Mouse (Mus musculus) lung, postnatal 0 days (tissue): ENCODE results near the gene Best2. TPM values are rescaled to one million over a fixed set of nuclear protein-coding genes. Genes with fewer than 3 reads are reported as not detected.

Source experiments
- ATAC-seq: fragments of 200-750 bp; cut with Nextera tagmentation; 2 replicates; pipeline ENCODE4 v1.8.0; 2017; ENCODE audit warnings: moderate library complexity
- DNase-seq: peaks from one replicate; pipeline ENCODE4 v3.0.0-alpha.2; 2016; ENCODE audit warnings: low spot score
- H3K27ac ChIP-seq: fragments of 300-500 bp; sonication (generic); 2 replicates; pipeline ENCODE4 v1.5.1; 2014; ENCODE audit warnings: antibody characterized with exemption, mild to moderate bottlenecking, low read length, mixed read lengths
- H3K27me3 ChIP-seq: fragments of 300-500 bp; sonication (generic); replicated peaks from 2 replicates; pipeline ENCODE4 v1.6.1; 2014; ENCODE audit warnings: low read length, mixed read lengths; ENCODE audit not compliant: insufficient read depth
- H3K36me3 ChIP-seq: fragments of 300-500 bp; sonication (generic); 2 replicates; pipeline ENCODE4 v1.6.1; 2014; ENCODE audit warnings: low read length, mixed read lengths; ENCODE audit not compliant: insufficient read depth
- H3K4me1 ChIP-seq: fragments of 300-500 bp; sonication (generic); 2 replicates; pipeline ENCODE4 v1.6.1; 2014; ENCODE audit warnings: antibody characterized with exemption, low read depth, low read length, mixed read lengths; ENCODE audit not compliant: insufficient read depth
- H3K4me2 ChIP-seq: fragments of 300-500 bp; sonication (generic); replicated peaks from 2 replicates; pipeline ENCODE4 v1.6.1; 2014; ENCODE audit warnings: low read depth, mild to moderate bottlenecking, low read length, moderate library complexity, mixed read lengths
- H3K4me3 ChIP-seq: fragments of 300-500 bp; sonication (generic); 2 replicates; pipeline ENCODE4 v1.5.1; 2014; ENCODE audit warnings: low read depth, low read length
- H3K9ac ChIP-seq: fragments of 300-500 bp; sonication (generic); replicated peaks from 2 replicates; pipeline ENCODE4 v1.6.1; 2014; ENCODE audit warnings: low read depth, mild to moderate bottlenecking
- H3K9me3 ChIP-seq: fragments of 300-500 bp; sonication (generic); 2 replicates; pipeline ENCODE4 v1.6.1; 2016; ENCODE audit warnings: low read length, mixed read lengths
- CTCF ChIP-seq: IDR thresholded peaks from 2 replicates; pipeline ENCODE4 v1.5.1; 2016; ENCODE audit warnings: antibody characterized with exemption, mild to moderate bottlenecking
- EP300 ChIP-seq: IDR thresholded peaks from 2 replicates; pipeline ENCODE4 v1.6.1; 2016; ENCODE audit warnings: antibody characterized with exemption, mild to moderate bottlenecking, control low read depth
- WGBS: fragments of 180-500 bp; shearing (Covaris S2); extraction: QIAGEN DNeasy Blood & Tissue Kit; methylation state at CpG from one replicate; pipeline ENCODE4 v1.1.7; 2014; 5-methylcytosine and 5-hydroxymethylcytosine counted together
- polyA plus RNA-seq: library from polyadenylated mRNA; unstranded; fragments of >200 nt; fragmentation: Nextera tagmentation; extraction: Ambion mirVana; gene quantifications from 2 replicates; pipeline ENCODE4 v1.2.1, GENCODE M21; 2015

Gene Best2
- polyA plus RNA-seq, 1 experiment from 2014 or later, result not detected

- WGBS, result 83% methylated on average over 1 of the region's 1 CpGs
- H3K36me3 ChIP-seq, result peaks cover 3% of the 10 kb centered on the region; the same call in 1 of the 2 replicates
- TF ChIP-seq EP300 (no peak), CTCF (no peak)
- no peak overlapping the region for H3K4me3 ChIP-seq
- peaks cover 14% of the 10 kb centered on the region; the same call in 1 of the 2 replicates for H3K4me1 ChIP-seq
- no peak for ATAC-seq
- no peak for DNase-seq
- no peak overlapping the region for H3K4me2 ChIP-seq
- no peaks in the 10 kb centered on the region for H3K27me3 ChIP-seq
- H3K9ac ChIP-seq, result no peak overlapping the region
- H3K27ac ChIP-seq, result no peak overlapping the region
- H3K9me3 ChIP-seq, result no peaks in the 10 kb centered on the region
Measured at GRCm38 (mm10) chr8:84973079-84973478, 41.3 kb downstream of the Best2 start.

DNA sequence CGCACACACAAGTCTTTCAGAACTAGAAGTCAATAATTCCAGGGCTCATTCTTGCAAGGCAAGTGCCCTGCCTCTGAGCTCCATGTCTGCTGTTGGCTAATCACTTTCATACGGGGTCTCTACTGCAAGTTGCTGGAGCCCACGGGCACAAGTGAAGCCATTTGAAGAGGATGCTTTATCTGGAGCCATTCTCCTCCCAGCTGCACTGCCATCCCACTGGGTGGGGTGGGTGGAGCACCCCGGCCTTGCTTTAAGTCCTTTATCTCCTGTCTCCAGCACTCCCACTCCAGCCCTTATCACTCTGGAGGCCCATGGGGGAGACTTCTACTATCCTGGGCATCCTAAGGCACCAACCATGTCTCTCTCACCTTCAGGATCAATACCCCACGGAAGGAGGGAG is 43.4 kb downstream of the Best2 start:
- H3K4me3 ChIP-seq, result 0 out of 2 replicates have a peak overlapping the region, but pooled peaks have one; percentile 51
- H3K27me3 ChIP-seq, result no peaks in the 10 kb centered on the region
- DNase-seq (no peak), ATAC-seq (no peak)
- H3K36me3 ChIP-seq, result peaks cover 3% of the 10 kb centered on the region; the same call in 1 of the 2 replicates
- TF ChIP-seq CTCF (no peak), EP300 (no peak)
- WGBS, result 61% methylated on average over 5 of the region's 5 CpGs
- H3K4me2 ChIP-seq, result peak overlapping the region; percentile 87; the same call in 1 of the 2 replicates
- no peak overlapping the region for H3K27ac ChIP-seq
- peaks cover 18% of the 10 kb centered on the region; the same call in 1 of the 2 replicates for H3K4me1 ChIP-seq
- no peak overlapping the region for H3K9ac ChIP-seq
- no peaks in the 10 kb centered on the region for H3K9me3 ChIP-seq

DNA sequence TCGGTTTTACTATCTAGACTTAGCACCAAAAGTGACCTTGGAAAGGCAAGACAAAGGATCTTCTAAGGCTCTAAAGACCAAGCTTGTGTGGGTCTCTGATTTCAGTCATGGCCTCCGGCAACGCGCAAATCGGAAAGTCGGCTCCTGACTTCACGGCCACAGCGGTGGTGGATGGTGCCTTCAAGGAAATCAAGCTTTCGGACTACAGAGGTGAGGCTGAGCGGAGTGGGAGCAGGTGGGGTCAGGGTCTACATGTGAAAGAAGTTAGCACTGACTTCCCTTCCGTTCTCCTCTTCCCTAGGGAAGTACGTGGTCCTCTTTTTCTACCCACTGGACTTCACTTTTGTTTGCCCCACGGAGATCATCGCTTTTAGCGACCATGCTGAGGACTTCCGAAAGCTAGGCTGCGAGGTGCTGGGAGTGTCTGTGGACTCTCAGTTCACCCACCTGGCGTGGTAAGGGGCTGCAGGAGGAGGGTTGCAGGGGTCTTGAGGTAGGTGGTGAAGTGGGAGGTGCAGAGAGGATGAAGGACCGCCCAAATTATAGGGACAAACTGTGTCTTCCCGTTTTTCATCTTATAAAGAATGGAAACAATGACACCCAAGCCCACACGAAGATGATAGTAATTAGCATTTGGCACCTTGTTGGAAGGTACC is 44.1 kb downstream of the Best2 start:
- peak overlapping the region; percentile 65; the same call in 1 of the 2 replicates for H3K27ac ChIP-seq
- ATAC-seq (no peak), DNase-seq (no peak)
- H3K27me3 ChIP-seq, result no peaks in the 10 kb centered on the region
- H3K4me2 ChIP-seq, result peak overlapping the region; percentile 87
- TF ChIP-seq CTCF (no peak), EP300 (no peak)
- peaks cover 20% of the 10 kb centered on the region; the same call in 1 of the 2 replicates for H3K4me1 ChIP-seq
- 5% methylated on average over 21 of the region's 21 CpGs for WGBS
- H3K36me3 ChIP-seq, result peaks cover 3% of the 10 kb centered on the region; the same call in 1 of the 2 replicates
- no peaks in the 10 kb centered on the region for H3K9me3 ChIP-seq
- peak overlapping the region; percentile 51 for H3K4me3 ChIP-seq
- H3K9ac ChIP-seq, result peak overlapping the region; percentile 54

GRCm38 (mm10) chr8:84969241-84970134 is 44.8 kb downstream of the Best2 start, which contains the start of the genes Gm49661, Prdx2 and Rnaseh2a:
Gm49661 (minus strand) TSS chr8:84969433.
Prdx2 (plus strand) TSS chr8:84969587.
Rnaseh2a (minus strand) TSS chr8:84969767.
- Histone ChIP-seq H3K4me2 (peak within 1 kb of the TSS; percentile 87), H3K9ac (peak within 1 kb of the TSS; percentile 54), H3K36me3 (peaks cover 3% of the 10 kb centered on the region; the same call in 1 of the 2 replicates), H3K4me1 (peaks cover 24% of the 10 kb centered on the region; the same call in 1 of the 2 replicates), H3K27ac (peak within 1 kb of the TSS; percentile 87), H3K27me3 (no peaks in the 10 kb centered on the region), H3K9me3 (no peaks in the 10 kb centered on the region), H3K4me3 (peak within 1 kb of the TSS; percentile 51)
- ATAC-seq (peak; percentile 70), DNase-seq (peak; percentile 84)
- no peak for TF ChIP-seq CTCF
- TF ChIP-seq EP300, result no peak
- WGBS, result under 1% methylated on average over 49 of the region's 56 CpGs

GRCm38 (mm10) chr8:84968650-84969049 is 45.7 kb downstream of the Best2 start:
- peak overlapping the region; percentile 54; the same call in 1 of the 2 replicates for H3K9ac ChIP-seq
- 4% methylated on average over 2 of the region's 2 CpGs for WGBS

More at GRCm38 (mm10) chr8:84968650-84969049, 45.7 kb downstream of the Best2 start:
- Histone ChIP-seq H3K4me1 (peaks cover 24% of the 10 kb centered on the region; the same call in 1 of the 2 replicates), H3K9me3 (no peaks in the 10 kb centered on the region), H3K4me3 (peak overlapping the region; percentile 51), H3K27ac (peak overlapping the region; percentile 87), H3K4me2 (peak overlapping the region; percentile 87), H3K36me3 (peaks cover 3% of the 10 kb centered on the region; the same call in 1 of the 2 replicates), H3K27me3 (no peaks in the 10 kb centered on the region)
- DNase-seq, result peak; percentile 56
- no peak for TF ChIP-seq CTCF
- TF ChIP-seq EP300, result no peak
- ATAC-seq, result no peak
